Mouse (Mus musculus) lung, embryonic 15.5 days (tissue): ENCODE data around the gene Shld1. TPM values are rescaled to one million over a fixed set of nuclear protein-coding genes. Genes with fewer than 3 reads are reported as not detected.

Experiments used
- ATAC-seq: fragments of 200-750 bp; cut with Nextera tagmentation; 2 replicates; pipeline ENCODE4 v1.8.0; 2017; ENCODE audit warnings: moderate number of reproducible peaks, borderline replicate concordance; ENCODE audit not compliant: low FRiP score, low TSS enrichment; ENCODE audit errors: extremely low read depth
- H3K27ac ChIP-seq: fragments of 300-500 bp; sonication (generic); 2 replicates; pipeline ENCODE4 v1.5.1; 2015; ENCODE audit warnings: moderate library complexity, mild to moderate bottlenecking, inconsistent platforms
- H3K27me3 ChIP-seq: fragments of 300-500 bp; sonication (generic); 2 replicates; pipeline ENCODE4 v1.6.1; 2015; ENCODE audit warnings: inconsistent platforms
- H3K36me3 ChIP-seq: fragments of 300-500 bp; sonication (generic); 2 replicates; pipeline ENCODE4 v1.6.1; 2015; ENCODE audit warnings: inconsistent platforms
- H3K4me1 ChIP-seq: fragments of 300-500 bp; sonication (generic); 2 replicates; pipeline ENCODE4 v1.6.1; 2015; ENCODE audit warnings: inconsistent platforms
- H3K4me2 ChIP-seq: fragments of 300-500 bp; sonication (generic); 2 replicates; pipeline ENCODE4 v1.6.1; 2015; ENCODE audit warnings: inconsistent platforms, mild to moderate bottlenecking, moderate library complexity
- H3K4me3 ChIP-seq: fragments of 300-500 bp; sonication (generic); 2 replicates; pipeline ENCODE4 v1.5.1; 2015; ENCODE audit warnings: mild to moderate bottlenecking, inconsistent platforms
- H3K9ac ChIP-seq: fragments of 300-500 bp; sonication (generic); 2 replicates; pipeline ENCODE4 v1.6.1; 2015; ENCODE audit warnings: inconsistent platforms
- H3K9me3 ChIP-seq: fragments of 300-500 bp; sonication (generic); 2 replicates; pipeline ENCODE4 v1.6.1; 2016; ENCODE audit warnings: inconsistent platforms
- WGBS: fragments of 180-500 bp; shearing (Covaris S2); methylation state at CpG from one replicate; pipeline ENCODE4 v1.1.7; 2015; 5-methylcytosine and 5-hydroxymethylcytosine counted together
- polyA plus RNA-seq: library from polyadenylated mRNA; unstranded; fragments of >200 nt; fragmentation: Nextera tagmentation; extraction: Ambion mirVana; gene quantifications from 2 replicates; pipeline ENCODE4 v1.2.1, GENCODE M21; 2015

Gene Shld1
- 14.2 and 14.6 TPM in 2 replicates for polyA plus RNA-seq

DNA sequence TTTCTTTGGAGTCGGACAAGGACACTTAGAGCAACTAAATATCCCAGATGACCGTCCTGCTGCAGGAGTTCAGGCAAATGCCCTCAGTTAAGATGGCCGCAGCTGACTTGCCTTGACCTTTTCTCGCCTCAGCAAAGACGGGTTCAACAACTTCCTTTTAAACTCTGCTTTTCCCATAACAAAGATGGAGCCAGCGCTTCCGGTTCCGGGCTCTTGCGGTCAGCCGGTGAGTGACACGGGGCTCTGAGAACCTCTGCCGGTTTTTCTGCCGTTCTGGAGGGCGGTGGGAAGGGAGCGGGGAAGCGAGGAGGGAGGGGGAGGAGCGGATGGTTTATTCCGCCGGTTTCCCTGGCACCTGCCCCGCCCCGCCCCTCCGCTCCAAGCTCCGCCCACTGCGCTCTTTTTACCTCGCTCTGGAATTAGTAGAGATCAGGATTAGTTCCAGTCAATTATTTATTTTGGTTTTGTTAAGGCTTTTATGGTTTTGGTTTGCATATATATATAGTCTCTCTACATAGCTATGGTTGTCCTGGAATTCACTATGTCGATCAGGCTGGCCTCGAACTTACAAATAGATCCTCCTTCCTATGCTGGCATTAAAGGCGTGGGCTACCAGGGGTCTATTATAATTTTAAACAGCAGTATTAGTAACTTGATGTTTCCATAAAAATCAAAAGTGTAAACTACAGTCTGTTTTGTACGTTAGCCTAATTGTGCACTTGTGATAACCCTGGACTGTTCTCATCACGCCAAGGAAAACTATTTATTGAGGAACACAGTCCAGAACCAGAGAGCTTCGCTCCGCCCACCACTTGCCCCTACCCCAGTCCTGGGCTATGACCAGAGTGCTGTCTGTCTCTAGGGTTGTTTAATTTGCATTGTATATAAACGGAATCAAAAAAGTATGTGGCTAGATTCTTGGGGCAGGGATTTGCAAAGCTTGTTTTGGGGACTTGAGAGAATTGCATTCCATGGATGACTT lies at the start of gene Shld1:
Shld1 (plus strand) TSS at position 176 of the 982 bp plus-strand sequence.
- peak within 1 kb of the TSS; percentile 64 for H3K4me3 ChIP-seq
- no peaks in the 10 kb centered on the region for H3K9me3 ChIP-seq
- H3K27me3 ChIP-seq, result no peaks in the 10 kb centered on the region
- peak within 1 kb of the TSS; percentile 48; the same call in 1 of the 2 replicates for H3K9ac ChIP-seq
- H3K4me2 ChIP-seq, result peak within 1 kb of the TSS; percentile 55
- ATAC-seq, result peak; percentile 88
- 0 out of 2 replicates have a peak, but pooled peaks cover 4% of the 10 kb centered on the region for H3K4me1 ChIP-seq
- H3K36me3 ChIP-seq, result no peaks in the 10 kb centered on the region
- H3K27ac ChIP-seq, result peak within 1 kb of the TSS; percentile 66
- WGBS, result 8% methylated on average over 32 of the region's 33 CpGs

- Histone ChIP-seq H3K27ac (no peak overlapping the region), H3K4me2 (no peak overlapping the region), H3K4me3 (no peak overlapping the region), H3K27me3 (no peaks in the 10 kb centered on the region), H3K36me3 (no peaks in the 10 kb centered on the region), H3K9me3 (no peaks in the 10 kb centered on the region), H3K4me1 (no peaks in the 10 kb centered on the region), H3K9ac (no peak overlapping the region)
- ATAC-seq, result no peak
- 85% methylated on average over 6 of the region's 6 CpGs for WGBS
Measured at GRCm38 (mm10) chr2:132638306-132638705, 48.4 kb upstream of the Shld1 start.

DNA sequence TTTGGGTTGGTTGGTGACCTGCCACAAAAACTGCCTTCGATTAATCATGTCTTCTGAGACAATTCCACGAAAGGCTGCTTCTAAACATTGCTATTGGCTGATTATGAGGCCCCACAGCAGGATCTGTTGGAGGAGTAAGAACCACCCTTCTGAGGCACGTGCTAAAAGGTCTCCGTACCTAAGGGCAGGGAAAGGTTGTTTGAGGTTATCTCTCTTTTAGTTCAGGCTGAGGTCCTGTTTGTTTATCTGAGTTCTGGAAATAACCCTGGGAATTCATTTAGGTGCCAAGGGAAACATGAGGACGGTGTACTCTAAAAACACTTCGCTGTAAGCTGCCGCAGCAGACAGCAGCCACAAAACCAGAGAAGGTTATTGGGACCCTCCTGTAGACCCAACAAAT lies 47.4 kb upstream of the Shld1 start:
- H3K36me3 ChIP-seq, result no peaks in the 10 kb centered on the region
- ATAC-seq, result no peak

GRCm38 (mm10) chr2:132641196-132641595 lies 45.5 kb upstream of the Shld1 start:
- no peak overlapping the region for H3K4me3 ChIP-seq
- no peak overlapping the region for H3K27ac ChIP-seq
- H3K4me1 ChIP-seq, result no peaks in the 10 kb centered on the region
- no peak overlapping the region for H3K4me2 ChIP-seq
- H3K27me3 ChIP-seq, result no peaks in the 10 kb centered on the region
- 35% methylated on average over 3 of the region's 3 CpGs for WGBS
- H3K9ac ChIP-seq, result no peak overlapping the region
- ATAC-seq, result no peak
- no peaks in the 10 kb centered on the region for H3K9me3 ChIP-seq
- no peaks in the 10 kb centered on the region for H3K36me3 ChIP-seq

More for the DNA sequence above, 47.4 kb upstream of the Shld1 start:
- Histone ChIP-seq H3K4me1 (no peaks in the 10 kb centered on the region), H3K27me3 (no peaks in the 10 kb centered on the region), H3K9ac (no peak overlapping the region), H3K4me3 (no peak overlapping the region), H3K9me3 (no peaks in the 10 kb centered on the region), H3K4me2 (no peak overlapping the region), H3K27ac (no peak overlapping the region)
- WGBS, result 41% methylated on average over 7 of the region's 7 CpGs

DNA sequence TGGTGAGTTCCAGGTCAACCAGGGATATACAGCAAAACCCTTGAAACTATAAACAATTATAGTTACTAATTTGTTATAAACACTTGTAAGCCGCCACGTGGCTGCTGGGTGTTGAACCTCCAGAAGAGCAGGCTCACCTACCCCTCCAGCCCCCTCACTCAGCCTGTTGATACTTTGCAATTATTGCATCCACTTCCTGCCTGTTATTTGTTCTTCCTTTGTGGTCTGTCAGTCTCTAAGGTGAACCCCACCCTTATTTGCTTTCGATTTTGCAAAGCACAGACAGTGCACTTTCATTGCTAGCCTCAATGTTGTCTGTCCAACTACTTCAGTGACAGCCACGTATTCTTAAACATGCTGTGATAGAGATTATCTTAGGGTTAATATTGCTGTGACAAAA lies 43.6 kb upstream of the Shld1 start:
- Histone ChIP-seq H3K4me1 (no peaks in the 10 kb centered on the region), H3K4me2 (no peak overlapping the region), H3K9me3 (no peaks in the 10 kb centered on the region), H3K36me3 (no peaks in the 10 kb centered on the region), H3K27me3 (no peaks in the 10 kb centered on the region), H3K27ac (no peak overlapping the region), H3K9ac (no peak overlapping the region), H3K4me3 (no peak overlapping the region)
- WGBS, result 53% methylated on average over 4 of the region's 4 CpGs
- no peak for ATAC-seq

DNA sequence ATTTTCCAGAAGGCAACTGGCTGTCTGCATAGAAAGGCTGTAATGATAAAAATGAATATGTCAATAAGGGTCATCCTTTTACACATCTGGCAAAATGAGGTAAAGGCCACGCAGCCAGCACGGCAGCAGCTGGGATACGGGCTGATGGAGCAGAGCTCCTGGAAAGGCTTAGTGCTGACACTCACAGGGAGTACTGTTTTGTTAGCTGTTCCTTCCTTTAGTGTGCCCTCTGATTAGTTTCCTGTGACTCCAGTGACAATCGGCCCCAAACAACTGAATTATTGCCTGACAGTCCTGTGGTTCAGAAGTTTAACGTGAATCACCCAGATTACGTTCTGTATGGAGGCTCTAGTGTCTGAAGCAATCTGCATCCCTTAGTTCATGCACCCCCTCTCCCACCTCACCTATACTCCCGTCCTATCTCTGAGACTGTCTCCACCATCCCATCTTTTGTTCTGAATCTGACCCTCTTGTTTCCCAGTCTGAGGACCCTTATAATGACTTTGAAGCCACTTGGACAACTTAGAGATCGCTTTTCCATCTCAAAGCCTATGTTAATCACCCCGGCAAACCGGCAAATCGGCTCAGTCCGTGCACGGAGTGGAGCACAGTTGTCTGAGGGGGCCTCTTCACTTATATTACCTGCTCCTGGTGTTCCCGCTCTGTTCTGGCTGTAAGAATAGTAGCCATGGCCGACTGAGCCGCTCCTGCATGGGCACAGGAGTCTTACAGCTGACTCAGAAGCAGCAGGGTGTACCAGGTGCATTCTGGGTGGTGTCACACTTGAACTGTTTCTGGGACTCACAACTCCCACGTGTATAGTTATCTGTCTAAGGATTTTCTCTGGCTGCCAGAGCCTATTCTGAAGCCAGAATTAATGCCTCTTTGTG lies 39.6 kb upstream of the Shld1 start:
- Histone ChIP-seq H3K9me3 (no peaks in the 10 kb centered on the region), H3K27ac (no peak overlapping the region), H3K9ac (no peak overlapping the region), H3K4me2 (no peak overlapping the region), H3K4me1 (no peaks in the 10 kb centered on the region), H3K4me3 (no peak overlapping the region), H3K27me3 (no peaks in the 10 kb centered on the region), H3K36me3 (no peaks in the 10 kb centered on the region)
- no peak for ATAC-seq
- 61% methylated on average over 17 of the region's 17 CpGs for WGBS

- Histone ChIP-seq H3K4me1 (no peaks in the 10 kb centered on the region), H3K9ac (no peak overlapping the region), H3K9me3 (no peaks in the 10 kb centered on the region), H3K27me3 (no peaks in the 10 kb centered on the region), H3K4me3 (no peak overlapping the region), H3K27ac (no peak overlapping the region), H3K4me2 (no peak overlapping the region), H3K36me3 (no peaks in the 10 kb centered on the region)
- 75% methylated on average over 10 of the region's 10 CpGs for WGBS
- ATAC-seq, result no peak
Measured at GRCm38 (mm10) chr2:132649352-132649870, 37.3 kb upstream of the Shld1 start.

GRCm38 (mm10) chr2:132650546-132650945 lies 36.2 kb upstream of the Shld1 start:
- H3K27ac ChIP-seq, result no peak overlapping the region
- no peaks in the 10 kb centered on the region for H3K27me3 ChIP-seq
- H3K9ac ChIP-seq, result no peak overlapping the region
- ATAC-seq, result no peak
- H3K36me3 ChIP-seq, result no peaks in the 10 kb centered on the region
- H3K9me3 ChIP-seq, result no peaks in the 10 kb centered on the region
- no peak overlapping the region for H3K4me2 ChIP-seq
- 67% methylated on average over 2 of the region's 2 CpGs for WGBS
- no peak overlapping the region for H3K4me3 ChIP-seq
- H3K4me1 ChIP-seq, result no peaks in the 10 kb centered on the region

- H3K4me3 ChIP-seq, result no peak overlapping the region
- ATAC-seq, result no peak
- WGBS, result 52% methylated on average over 10 of the region's 10 CpGs
- H3K27me3 ChIP-seq, result no peaks in the 10 kb centered on the region
- no peak overlapping the region for H3K27ac ChIP-seq
- H3K9ac ChIP-seq, result no peak overlapping the region
- H3K9me3 ChIP-seq, result no peaks in the 10 kb centered on the region
- no peak overlapping the region for H3K4me2 ChIP-seq
- no peaks in the 10 kb centered on the region for H3K4me1 ChIP-seq
- no peaks in the 10 kb centered on the region for H3K36me3 ChIP-seq
Measured at GRCm38 (mm10) chr2:132652476-132652875, 34.3 kb upstream of the Shld1 start.

GRCm38 (mm10) chr2:132654834-132655495 lies 31.8 kb upstream of the Shld1 start:
- Histone ChIP-seq H3K9me3 (no peaks in the 10 kb centered on the region), H3K4me3 (no peak overlapping the region), H3K9ac (no peak overlapping the region), H3K4me2 (no peak overlapping the region), H3K36me3 (no peaks in the 10 kb centered on the region), H3K27me3 (no peaks in the 10 kb centered on the region), H3K27ac (no peak overlapping the region), H3K4me1 (no peaks in the 10 kb centered on the region)
- no peak for ATAC-seq
- 70% methylated on average over 6 of the region's 6 CpGs for WGBS

DNA sequence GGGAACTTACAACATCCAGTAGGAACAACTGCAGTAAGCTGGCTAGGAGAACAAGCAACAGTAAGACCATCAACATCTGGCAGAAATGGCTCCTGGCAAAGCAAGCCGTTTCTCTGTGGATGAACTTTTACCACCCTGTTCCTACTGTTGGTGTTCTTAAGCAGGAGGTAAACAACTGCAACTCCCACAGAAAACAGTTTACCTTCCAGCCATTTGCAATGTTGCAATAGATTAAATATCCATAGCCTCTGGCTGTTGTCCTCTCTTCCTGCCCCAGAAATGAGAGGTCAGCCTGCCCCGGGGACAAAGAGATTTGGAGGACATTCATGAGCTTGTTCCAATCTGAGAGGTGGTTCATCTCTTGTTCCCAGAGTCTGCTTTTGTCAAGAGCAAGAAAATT lies 29.5 kb upstream of the Shld1 start:
- no peak overlapping the region for H3K9ac ChIP-seq
- H3K27ac ChIP-seq, result no peak overlapping the region
- no peak for ATAC-seq
- WGBS, result 62% methylated on average over 2 of the region's 2 CpGs
- no peaks in the 10 kb centered on the region for H3K9me3 ChIP-seq
- H3K4me2 ChIP-seq, result no peak overlapping the region
- no peaks in the 10 kb centered on the region for H3K36me3 ChIP-seq
- no peaks in the 10 kb centered on the region for H3K4me1 ChIP-seq
- H3K4me3 ChIP-seq, result no peak overlapping the region
- H3K27me3 ChIP-seq, result no peaks in the 10 kb centered on the region
